Mouse (Mus musculus) cerebral cortex, adult 2 months (tissue): ENCODE data around the gene Col13a1.

Experiments used
- WGBS: fragments of 180-500 bp; shearing (Covaris S2); methylation state at CpG from one replicate; pipeline ENCODE4 v1.1.7; 2018; 5-methylcytosine and 5-hydroxymethylcytosine counted together

Gene Col13a1

GRCm38 (mm10) chr10:61905308-61905707 is 73.6 kb downstream of the Col13a1 start:
- 49% methylated on average over 8 of the region's 8 CpGs for WGBS

GRCm38 (mm10) chr10:61898116-61898515 is 80.8 kb downstream of the Col13a1 start:
- 88% methylated on average over 6 of the region's 6 CpGs for WGBS

- 82% methylated on average over 5 of the region's 5 CpGs for WGBS
These were observed 84.3 kb downstream of the Col13a1 start for GRCm38 (mm10) chr10:61894564-61894963.

GRCm38 (mm10) chr10:61891138-61891537 is 87.8 kb downstream of the Col13a1 start:
- WGBS: 74% methylated on average over 9 of the region's 9 CpGs

- 96% methylated on average over 10 of the region's 10 CpGs for WGBS
These were observed 88.6 kb downstream of the Col13a1 start for GRCm38 (mm10) chr10:61890294-61890693.

GRCm38 (mm10) chr10:61879427-61879826 is 99.5 kb downstream of the Col13a1 start:
- WGBS: 47% methylated on average over 4 of the region's 4 CpGs

- WGBS: 29% methylated on average over 6 of the region's 6 CpGs
These were observed 101.1 kb downstream of the Col13a1 start for GRCm38 (mm10) chr10:61877787-61878186.

DNA sequence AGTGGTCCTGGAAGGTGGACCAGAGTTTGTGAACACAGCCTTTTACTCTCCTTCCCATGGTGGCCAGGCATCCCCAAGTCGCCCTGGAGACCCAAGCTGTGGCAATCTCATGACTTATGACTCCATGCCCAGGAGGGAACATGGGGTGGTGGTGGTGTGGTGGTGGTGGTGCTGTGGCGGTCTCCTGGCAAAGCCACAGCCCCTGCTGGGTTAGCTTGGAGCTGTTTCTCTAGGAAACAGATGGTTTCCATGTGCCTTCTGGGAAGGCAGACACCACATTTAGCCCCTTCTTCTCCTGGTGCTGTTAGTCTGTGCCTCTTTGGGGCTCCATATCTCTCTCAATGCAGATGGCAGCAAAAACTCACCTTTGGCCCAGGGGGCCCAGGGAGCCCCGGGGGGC is 109.1 kb downstream of the Col13a1 start:
- 60% methylated on average over 3 of the region's 3 CpGs for WGBS

DNA sequence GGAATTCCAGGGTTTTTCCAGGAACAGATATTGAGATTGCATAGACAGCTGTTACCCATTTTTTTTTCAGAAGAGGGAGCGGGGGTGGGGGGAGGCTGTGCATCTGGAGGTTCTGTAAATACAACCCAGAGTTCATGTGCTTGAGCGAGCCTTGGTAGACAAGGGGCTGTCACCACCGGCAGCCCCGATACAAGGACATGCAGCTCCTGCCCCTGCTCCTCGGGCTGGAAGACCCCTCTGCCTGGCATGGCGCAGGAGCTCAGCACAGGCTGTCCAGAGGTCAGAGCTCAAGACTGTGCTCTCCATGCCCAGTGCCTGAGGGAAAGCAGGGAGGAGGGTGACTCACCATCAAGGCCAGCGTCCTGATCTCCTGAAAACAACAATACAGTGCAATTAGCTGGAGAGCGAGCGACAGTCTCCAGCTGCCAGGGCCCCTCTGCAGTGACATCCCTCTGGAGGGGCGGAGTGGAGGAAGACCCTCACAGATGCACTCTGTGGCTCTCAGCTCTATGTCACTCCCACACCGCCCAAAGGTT is 112.8 kb downstream of the Col13a1 start:
- 73% methylated on average over 11 of the region's 11 CpGs for WGBS

DNA sequence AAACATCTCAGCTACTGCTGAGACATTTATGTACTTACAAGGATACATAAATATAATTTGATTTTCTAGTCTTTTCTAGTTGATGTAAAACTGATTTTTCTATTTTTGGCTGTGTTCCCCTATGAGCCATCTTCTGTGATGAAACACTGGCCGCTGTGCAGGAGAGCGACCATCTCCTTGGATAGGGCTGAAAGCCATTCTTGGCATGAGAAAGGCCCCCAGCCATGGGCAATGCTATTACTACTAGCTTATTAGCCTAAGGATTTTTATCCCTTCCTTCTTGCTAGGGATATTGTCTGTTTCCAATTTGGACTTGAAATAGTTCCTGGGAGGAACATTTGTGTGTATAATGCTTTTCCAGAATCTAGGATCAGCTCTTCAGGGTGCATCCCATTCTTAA is 119.5 kb downstream of the Col13a1 start:
- 76% methylated on average over 2 of the region's 2 CpGs for WGBS

DNA sequence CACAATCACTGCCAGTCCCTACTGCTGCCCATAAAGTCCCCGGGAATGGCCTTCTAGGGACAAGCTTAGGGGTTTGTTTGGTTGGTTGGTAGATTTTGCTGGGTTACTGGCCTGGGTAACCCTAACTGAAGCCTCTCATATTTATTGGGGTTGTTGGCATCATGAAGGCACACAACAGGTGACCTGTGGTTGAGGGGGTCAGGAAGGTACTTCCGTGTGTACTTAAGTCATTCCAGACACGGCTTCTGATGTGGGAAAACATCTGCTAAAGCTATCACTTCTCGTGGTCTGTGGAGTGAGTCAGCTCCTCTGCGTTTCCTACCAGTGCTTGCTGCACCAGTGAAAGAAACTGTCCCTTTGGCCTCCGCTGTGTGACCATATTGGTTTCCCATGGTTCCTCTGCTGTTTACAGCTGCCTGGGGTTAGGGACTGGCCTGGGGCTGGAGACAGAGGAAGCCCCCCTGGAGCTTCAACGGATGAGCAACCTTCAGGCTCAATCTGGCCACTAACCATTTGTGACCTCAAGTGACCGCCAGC is 123.7 kb downstream of the Col13a1 start:
- WGBS: 81% methylated on average over 8 of the region's 8 CpGs

DNA sequence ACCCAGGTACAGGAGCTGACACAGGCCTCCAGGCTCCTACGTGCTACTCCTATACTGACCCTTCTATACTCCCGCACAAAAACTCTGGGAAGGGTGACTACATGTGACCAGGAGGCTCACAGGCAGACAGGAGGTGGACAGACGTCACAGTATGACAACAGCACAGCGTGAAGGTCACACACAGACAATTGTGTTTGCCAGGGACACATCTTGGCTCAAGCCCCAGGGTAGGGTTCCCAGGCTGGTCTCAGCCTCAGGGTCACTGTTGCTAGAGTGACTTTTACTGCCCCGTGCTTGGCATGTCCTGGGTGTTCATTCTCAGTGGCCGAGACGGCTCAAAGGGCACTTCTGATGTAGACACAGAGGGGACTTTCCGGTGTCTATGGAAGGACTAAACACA is 126.1 kb downstream of the Col13a1 start:
- 87% methylated on average over 8 of the region's 8 CpGs for WGBS

DNA sequence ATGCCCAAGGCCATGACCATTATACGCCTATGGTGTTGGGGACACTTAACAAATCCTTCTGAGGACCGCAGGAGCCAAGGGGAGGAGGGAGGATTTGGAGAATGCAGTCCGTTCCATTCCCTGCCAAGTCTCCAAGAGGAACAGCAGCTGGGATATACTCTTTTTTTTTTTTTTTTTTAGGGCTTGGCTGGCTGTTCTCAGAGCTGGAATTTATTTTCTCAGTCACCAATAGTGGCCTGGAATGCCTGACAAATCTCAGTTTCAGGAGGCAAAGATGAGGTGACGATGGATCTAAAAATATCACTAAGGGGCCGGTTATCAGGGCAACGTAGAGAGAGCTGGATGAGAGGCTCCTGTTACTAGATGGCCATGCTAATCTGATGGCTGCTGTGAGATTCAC is 130.4 kb downstream of the Col13a1 start:
- WGBS: 47% methylated on average over 6 of the region's 6 CpGs

- WGBS: 61% methylated on average over 4 of the region's 4 CpGs
These were observed 133.4 kb downstream of the Col13a1 start for GRCm38 (mm10) chr10:61845476-61845875.

- 92% methylated on average over 7 of the region's 7 CpGs for WGBS
These were observed 134.4 kb downstream of the Col13a1 start for GRCm38 (mm10) chr10:61844475-61844874.

GRCm38 (mm10) chr10:61842261-61842660 is 136.6 kb downstream of the Col13a1 start:
- 76% methylated on average over 12 of the region's 12 CpGs for WGBS

DNA sequence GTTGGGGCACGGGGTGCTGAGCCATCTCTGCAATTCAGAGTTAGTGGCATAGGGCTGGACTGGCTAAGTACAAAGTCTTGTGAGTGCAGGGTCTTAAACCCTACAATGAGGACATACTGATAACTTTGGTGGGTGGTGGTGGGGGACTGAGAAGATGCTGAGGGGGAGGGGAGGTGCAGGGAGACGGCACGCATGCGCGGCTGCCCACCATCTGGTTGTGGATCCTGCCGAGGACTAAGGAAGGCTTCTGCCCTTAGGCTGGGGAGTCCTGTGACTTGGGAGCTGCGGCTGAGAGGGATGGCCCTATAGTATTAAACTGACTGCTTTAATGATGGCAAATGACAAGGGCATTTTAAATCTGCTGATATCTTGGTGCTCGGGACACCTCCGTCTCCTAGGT is 139.6 kb downstream of the Col13a1 start:
- 80% methylated on average over 9 of the region's 9 CpGs for WGBS

GRCm38 (mm10) chr10:61838769-61839168 is 140.1 kb downstream of the Col13a1 start:
- WGBS: under 1% methylated on average over 6 of the region's 6 CpGs

GRCm38 (mm10) chr10:61837286-61837685 is 141.6 kb downstream of the Col13a1 start:
- 50% methylated on average over 8 of the region's 8 CpGs for WGBS

- WGBS: 95% methylated on average over 6 of the region's 6 CpGs
These were observed 144.6 kb downstream of the Col13a1 start for GRCm38 (mm10) chr10:61834288-61834687.

- WGBS: 87% methylated on average over 11 of the region's 11 CpGs
These were observed 146.2 kb downstream of the Col13a1 start for GRCm38 (mm10) chr10:61832713-61833112.

DNA sequence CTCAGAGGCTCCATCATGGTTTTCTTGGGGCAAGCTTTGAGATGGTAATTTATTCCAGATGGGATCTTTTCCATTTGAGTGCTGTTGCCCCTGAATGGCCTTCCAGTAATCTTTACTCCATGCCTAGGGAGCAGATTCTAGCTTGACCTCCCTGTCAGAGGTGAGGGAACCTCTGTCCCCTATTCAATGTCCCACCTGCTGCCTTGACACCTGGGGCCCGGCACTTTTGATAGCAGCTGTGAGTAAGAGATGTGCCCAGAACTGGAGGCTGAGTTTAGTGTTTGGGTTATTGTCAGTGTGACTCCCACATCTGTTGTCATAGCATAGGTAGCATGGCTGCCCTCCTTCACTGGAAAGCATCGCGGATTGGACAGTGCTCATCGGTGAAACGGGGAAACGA is 147.2 kb downstream of the Col13a1 start:
- 98% methylated on average over 6 of the region's 6 CpGs for WGBS

- 84% methylated on average over 12 of the region's 12 CpGs for WGBS
These were observed 147.7 kb downstream of the Col13a1 start for GRCm38 (mm10) chr10:61831251-61831650.

DNA sequence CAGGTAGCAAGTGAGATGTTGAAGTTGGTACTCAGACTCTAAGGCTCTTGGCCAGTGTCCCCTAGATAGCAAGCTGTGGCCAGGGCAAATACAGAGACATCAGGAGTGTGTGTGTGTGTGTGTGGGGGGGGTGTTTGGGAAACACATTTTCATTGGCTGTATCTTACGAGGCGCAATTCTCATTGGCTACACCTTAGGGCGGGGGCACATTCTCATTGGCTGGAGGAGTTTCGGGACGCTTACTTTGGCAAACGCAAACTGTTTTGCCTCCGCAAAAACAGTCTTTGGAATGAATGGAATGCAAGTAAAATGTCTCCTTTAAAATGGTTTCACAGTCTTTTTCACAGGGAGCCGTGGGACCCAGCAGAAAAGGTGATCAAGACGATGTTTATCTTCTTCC is 148.1 kb downstream of the Col13a1 start:
- 60% methylated on average over 9 of the region's 9 CpGs for WGBS
